Mouse (Mus musculus): ENCODE data around the gene Fbln7.

Fbln7 gene

GRCm38 (mm10) chr2:128892180-128892721 is 29.5 kb downstream of the Fbln7 start:
- Histone ChIP-seq H3K27me3 (ENCODE audit: control insufficient read depth, insufficient read depth, low read length, poor library complexity, severe bottlenecking) (no peaks in the 10 kb centered on the region), H3K36me3 (ENCODE audit: control insufficient read depth, insufficient read depth, low read length, poor library complexity, severe bottlenecking) (no peaks in the 10 kb centered on the region; the same call in 1 of the 2 replicates)
- no peak for DNase-seq (ENCODE audit: low read depth, low spot score)

- Histone ChIP-seq H3K36me3 (ENCODE audit: control insufficient read depth, insufficient read depth, low read length, poor library complexity, severe bottlenecking) (no peaks in the 10 kb centered on the region), H3K27me3 (ENCODE audit: control insufficient read depth, insufficient read depth, low read length, poor library complexity, severe bottlenecking) (no peaks in the 10 kb centered on the region)
- DNase-seq (ENCODE audit: low read depth, low spot score): no peak
These were observed 40.1 kb downstream of the Fbln7 start for GRCm38 (mm10) chr2:128902843-128903242.

- DNase-seq (ENCODE audit: low read depth, low spot score): no peak
- no peaks in the 10 kb centered on the region for H3K36me3 ChIP-seq (ENCODE audit: control insufficient read depth, insufficient read depth, low read length, poor library complexity, severe bottlenecking)
- no peaks in the 10 kb centered on the region for H3K27me3 ChIP-seq (ENCODE audit: control insufficient read depth, insufficient read depth, low read length, poor library complexity, severe bottlenecking)
These were observed 40.9 kb downstream of the Fbln7 start for GRCm38 (mm10) chr2:128903661-128904060.

GRCm38 (mm10) chr2:128914978-128915377 is 52.2 kb downstream of the Fbln7 start:
- no peaks in the 10 kb centered on the region for H3K36me3 ChIP-seq (ENCODE audit: control insufficient read depth, insufficient read depth, low read length, poor library complexity, severe bottlenecking)
- no peak for DNase-seq (ENCODE audit: low read depth, low spot score)
- no peaks in the 10 kb centered on the region for H3K27me3 ChIP-seq (ENCODE audit: control insufficient read depth, insufficient read depth, low read length, poor library complexity, severe bottlenecking)

GRCm38 (mm10) chr2:128916528-128916927 is 53.7 kb downstream of the Fbln7 start:
- H3K27me3 ChIP-seq (ENCODE audit: control insufficient read depth, insufficient read depth, low read length, poor library complexity, severe bottlenecking): no peaks in the 10 kb centered on the region
- DNase-seq (ENCODE audit: low read depth, low spot score): no peak
- no peaks in the 10 kb centered on the region for H3K36me3 ChIP-seq (ENCODE audit: control insufficient read depth, insufficient read depth, low read length, poor library complexity, severe bottlenecking)

- peaks cover 2% of the 10 kb centered on the region; the same call in 1 of the 2 replicates for H3K36me3 ChIP-seq (ENCODE audit: control insufficient read depth, insufficient read depth, low read length, poor library complexity, severe bottlenecking)
- H3K27me3 ChIP-seq (ENCODE audit: control insufficient read depth, insufficient read depth, low read length, poor library complexity, severe bottlenecking): no peaks in the 10 kb centered on the region
- no peak for DNase-seq (ENCODE audit: low read depth, low spot score)
These were observed 62.0 kb downstream of the Fbln7 start for GRCm38 (mm10) chr2:128924799-128925198.

- no peak for DNase-seq (ENCODE audit: low read depth, low spot score)
- Histone ChIP-seq H3K36me3 (ENCODE audit: control insufficient read depth, insufficient read depth, low read length, poor library complexity, severe bottlenecking) (peaks cover 7% of the 10 kb centered on the region), H3K27me3 (ENCODE audit: control insufficient read depth, insufficient read depth, low read length, poor library complexity, severe bottlenecking) (no peaks in the 10 kb centered on the region)
These were observed 65.7 kb downstream of the Fbln7 start for GRCm38 (mm10) chr2:128928446-128928845.

GRCm38 (mm10) chr2:128930704-128931103 is 67.9 kb downstream of the Fbln7 start:
- peaks cover 7% of the 10 kb centered on the region for H3K36me3 ChIP-seq (ENCODE audit: control insufficient read depth, insufficient read depth, low read length, poor library complexity, severe bottlenecking)
- H3K27me3 ChIP-seq (ENCODE audit: control insufficient read depth, insufficient read depth, low read length, poor library complexity, severe bottlenecking): no peaks in the 10 kb centered on the region
- no peak for DNase-seq (ENCODE audit: low read depth, low spot score)

GRCm38 (mm10) chr2:128936256-128936655 is 73.5 kb downstream of the Fbln7 start:
- Histone ChIP-seq H3K27me3 (ENCODE audit: control insufficient read depth, insufficient read depth, low read length, poor library complexity, severe bottlenecking) (no peaks in the 10 kb centered on the region; the same call in 1 of the 2 replicates), H3K36me3 (ENCODE audit: control insufficient read depth, insufficient read depth, low read length, poor library complexity, severe bottlenecking) (peaks cover 14% of the 10 kb centered on the region)
- DNase-seq (ENCODE audit: low read depth, low spot score): no peak

GRCm38 (mm10) chr2:128943538-128944528 is 81.1 kb downstream of the Fbln7 start, which contains the start of gene Zc3h8:
TSS of gene Zc3h8 (minus strand) at chr2:128944077.
- H3K27me3 ChIP-seq (ENCODE audit: control insufficient read depth, insufficient read depth, low read length, poor library complexity, severe bottlenecking): no peaks in the 10 kb centered on the region; the same call in 1 of the 2 replicates
- peak; percentile 99 for DNase-seq (ENCODE audit: low read depth, low spot score)
- 0 out of 2 replicates have a peak, but pooled peaks cover 2% of the 10 kb centered on the region for H3K36me3 ChIP-seq (ENCODE audit: control insufficient read depth, insufficient read depth, low read length, poor library complexity, severe bottlenecking)

Data from splenic B cell, adult 2 months (primary cell).